Mouse (Mus musculus) adrenal gland, adult 8-10 months (tissue): ENCODE data around the gene Pdcd2l. TPM values are rescaled to one million over a fixed set of nuclear protein-coding genes. Genes with fewer than 3 reads are reported as not detected.
A peak's percentile ranks its signal among the peaks of the same experiment; 100 is the strongest.

Experiments used
- DNase-seq: peaks from one replicate; pipeline ENCODE4 v3.0.0; 2022
- total RNA-seq, 4 experiments: library from RNA; stranded (reverse); gene quantifications; 2 replicates each; pipeline ENCODE4 v1.2.4; 2022

The Pdcd2l gene
- 10 to 100 TPM; 25.7 to 30.3 (median 27.0) TPM for total RNA-seq

- peak; percentile 86 for DNase-seq
Measured at GRCm38 (mm10) chr7:34196132-34197128, at the start of gene Pdcd2l. Gene Pdcd2l, minus strand, starts transcription at chr7:34196661.

- DNase-seq = no peak
Measured at GRCm38 (mm10) chr7:34242176-34242575, 45.7 kb upstream of the Pdcd2l start.

- DNase-seq = no peak
Measured at GRCm38 (mm10) chr7:34238086-34238485, 41.6 kb upstream of the Pdcd2l start.

- no peak for DNase-seq
Measured at GRCm38 (mm10) chr7:34235602-34236001, 39.1 kb upstream of the Pdcd2l start.

GRCm38 (mm10) chr7:34234610-34235561 lies 38.4 kb upstream of the Pdcd2l start:
- DNase-seq = no peak

- peak; percentile 99 for DNase-seq
Measured at GRCm38 (mm10) chr7:34233909-34234609, 37.6 kb upstream of the Pdcd2l start.

- DNase-seq = no peak
Measured at GRCm38 (mm10) chr7:34232785-34233725, 36.6 kb upstream of the Pdcd2l start.

GRCm38 (mm10) chr7:34230116-34230515 lies 33.7 kb upstream of the Pdcd2l start, which contains the start of gene Gpi1:
Gene Gpi1, minus strand, starts transcription at chr7:34230336.
- DNase-seq = peak; percentile 72

- DNase-seq = peak; percentile 43
Measured at GRCm38 (mm10) chr7:34229691-34230111, 33.2 kb upstream of the Pdcd2l start.

- DNase-seq = no peak
Measured at GRCm38 (mm10) chr7:34229153-34229552, 32.7 kb upstream of the Pdcd2l start.

GRCm38 (mm10) chr7:34228641-34229040 lies 32.2 kb upstream of the Pdcd2l start:
- no peak for DNase-seq

- DNase-seq = no peak
Measured at GRCm38 (mm10) chr7:34226846-34227245, 30.4 kb upstream of the Pdcd2l start.

- DNase-seq = no peak
Measured at GRCm38 (mm10) chr7:34226086-34226485, 29.6 kb upstream of the Pdcd2l start.

GRCm38 (mm10) chr7:34224308-34224707 lies 27.8 kb upstream of the Pdcd2l start:
- no peak for DNase-seq

GRCm38 (mm10) chr7:34222340-34222739 lies 25.9 kb upstream of the Pdcd2l start:
- DNase-seq = no peak

- DNase-seq = no peak
Measured at GRCm38 (mm10) chr7:34221594-34222250, 25.3 kb upstream of the Pdcd2l start.

- no peak for DNase-seq
Measured at GRCm38 (mm10) chr7:34218496-34218895, 22.0 kb upstream of the Pdcd2l start.

GRCm38 (mm10) chr7:34216474-34216873 lies 20.0 kb upstream of the Pdcd2l start:
- no peak for DNase-seq

- no peak for DNase-seq
Measured at GRCm38 (mm10) chr7:34215481-34215880, 19.0 kb upstream of the Pdcd2l start.

GRCm38 (mm10) chr7:34214644-34215043 lies 18.2 kb upstream of the Pdcd2l start:
- DNase-seq = no peak
